Mouse (Mus musculus) intestine, embryonic 14.5 days (tissue): ENCODE measurements around the gene Lenep. TPM values are rescaled to one million over a fixed set of nuclear protein-coding genes. Genes with fewer than 3 reads are reported as not detected.

Source experiments
- ATAC-seq: fragments of 200-750 bp; cut with Nextera tagmentation; replicated peaks from 2 replicates; pipeline ENCODE4 v1.8.0; 2017; ENCODE audit warnings: low read depth, moderate number of reproducible peaks, moderate TSS enrichment, moderate library complexity; ENCODE audit not compliant: low FRiP score, low TSS enrichment
- DNase-seq: peaks from one replicate; pipeline ENCODE4 v3.0.0-alpha.2; 2018; ENCODE audit warnings: low spot score
- H3K27ac ChIP-seq: fragments of 300-500 bp; sonication (generic); 2 replicates; pipeline ENCODE4 v1.5.1; 2014; ENCODE audit warnings: low read depth, mild to moderate bottlenecking, control low read depth
- H3K27me3 ChIP-seq: fragments of 300-500 bp; sonication (generic); replicated peaks from 2 replicates; pipeline ENCODE4 v1.6.1; 2014; ENCODE audit warnings: low read length, control low read depth; ENCODE audit not compliant: control insufficient read depth, insufficient read depth
- H3K36me3 ChIP-seq: fragments of 300-500 bp; sonication (generic); 2 replicates; pipeline ENCODE4 v1.6.1; 2014; ENCODE audit warnings: low read length, control low read depth; ENCODE audit not compliant: control insufficient read depth, insufficient read depth
- H3K4me1 ChIP-seq: fragments of 300-500 bp; sonication (generic); replicated peaks from 2 replicates; pipeline ENCODE4 v1.6.1; 2014; ENCODE audit warnings: low read length, control low read depth, mixed read lengths; ENCODE audit not compliant: control insufficient read depth, insufficient read depth
- H3K4me2 ChIP-seq: fragments of 300-500 bp; sonication (generic); 2 replicates; pipeline ENCODE4 v1.6.1; 2014; ENCODE audit warnings: low read length
- H3K4me3 ChIP-seq: fragments of 300-500 bp; sonication (generic); 2 replicates; pipeline ENCODE4 v1.5.1; 2014; ENCODE audit warnings: low read depth, low read length, control low read depth, mixed read lengths
- H3K9ac ChIP-seq: fragments of 300-500 bp; sonication (generic); 2 replicates; pipeline ENCODE4 v1.6.1; 2014; ENCODE audit warnings: mild to moderate bottlenecking, low read length
- H3K9me3 ChIP-seq: fragments of 300-500 bp; sonication (generic); 2 replicates; pipeline ENCODE4 v1.6.1; 2016; ENCODE audit warnings: low read length, control low read depth; ENCODE audit not compliant: control insufficient read depth
- WGBS: fragments of 180-500 bp; shearing (Covaris S2); extraction: QIAGEN DNeasy Blood & Tissue Kit; methylation state at CpG from one replicate; pipeline ENCODE4 v1.1.7; 2014; 5-methylcytosine and 5-hydroxymethylcytosine counted together
- polyA plus RNA-seq: library from polyadenylated mRNA; unstranded; fragments of >200 nt; fragmentation: Nextera tagmentation; extraction: Ambion mirVana; gene quantifications from 2 replicates; pipeline ENCODE4 v1.2.1, GENCODE M21; 2014

Lenep gene
- polyA plus RNA-seq, 1 experiment from 2014 or later, result not detected

DNA sequence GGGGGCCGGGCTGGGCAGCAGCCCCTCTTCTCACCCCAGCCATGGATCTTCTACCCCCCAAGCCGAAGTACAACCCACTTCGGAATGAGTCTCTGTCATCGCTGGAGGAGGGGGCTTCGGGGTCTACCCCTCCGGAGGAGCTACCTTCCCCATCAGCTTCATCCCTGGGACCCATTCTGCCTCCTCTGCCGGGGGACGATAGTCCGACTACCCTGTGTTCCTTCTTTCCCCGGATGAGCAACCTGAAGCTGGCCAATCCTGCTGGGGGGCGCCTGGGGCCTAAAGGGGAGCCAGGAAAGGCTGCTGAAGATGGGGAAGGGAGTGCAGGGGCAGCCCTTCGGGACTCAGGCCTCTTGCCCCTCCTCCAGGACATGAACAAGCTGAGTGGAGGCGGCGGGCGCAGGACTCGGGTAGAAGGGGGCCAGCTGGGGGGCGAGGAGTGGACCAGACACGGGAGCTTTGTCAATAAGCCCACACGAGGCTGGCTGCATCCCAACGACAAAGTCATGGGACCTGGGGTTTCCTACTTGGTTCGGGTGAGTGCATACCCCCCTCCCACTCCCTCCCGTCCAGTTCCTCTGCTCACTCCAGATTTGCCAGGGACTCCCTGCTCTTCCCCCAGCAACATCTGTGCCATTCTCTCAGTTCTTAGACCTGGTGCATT is 19.3 kb upstream of the Lenep start:
- Histone ChIP-seq H3K36me3 (peaks cover 28% of the 10 kb centered on the region), H3K27ac (peak overlapping the region; percentile 98), H3K27me3 (no peaks in the 10 kb centered on the region), H3K4me3 (peak overlapping the region; percentile 53), H3K9ac (peak overlapping the region; percentile 61), H3K4me2 (peak overlapping the region; percentile 98), H3K9me3 (no peaks in the 10 kb centered on the region), H3K4me1 (peaks cover 41% of the 10 kb centered on the region)
- DNase-seq (peak; percentile 61), ATAC-seq (no peak)
- 9% methylated on average over 22 of the region's 22 CpGs for WGBS

GRCm38 (mm10) chr3:89421002-89421774 is 18.6 kb upstream of the Lenep start:
- DNase-seq (peak; percentile 76), ATAC-seq (peak; percentile 62)
- Histone ChIP-seq H3K9me3 (no peaks in the 10 kb centered on the region), H3K36me3 (peaks cover 22% of the 10 kb centered on the region), H3K27me3 (no peaks in the 10 kb centered on the region), H3K4me2 (peak overlapping the region; percentile 98), H3K27ac (peak overlapping the region; percentile 98), H3K4me3 (peak overlapping the region; percentile 53), H3K9ac (peak overlapping the region; percentile 61), H3K4me1 (peaks cover 44% of the 10 kb centered on the region)
- under 1% methylated on average over 11 of the region's 11 CpGs for WGBS

DNA sequence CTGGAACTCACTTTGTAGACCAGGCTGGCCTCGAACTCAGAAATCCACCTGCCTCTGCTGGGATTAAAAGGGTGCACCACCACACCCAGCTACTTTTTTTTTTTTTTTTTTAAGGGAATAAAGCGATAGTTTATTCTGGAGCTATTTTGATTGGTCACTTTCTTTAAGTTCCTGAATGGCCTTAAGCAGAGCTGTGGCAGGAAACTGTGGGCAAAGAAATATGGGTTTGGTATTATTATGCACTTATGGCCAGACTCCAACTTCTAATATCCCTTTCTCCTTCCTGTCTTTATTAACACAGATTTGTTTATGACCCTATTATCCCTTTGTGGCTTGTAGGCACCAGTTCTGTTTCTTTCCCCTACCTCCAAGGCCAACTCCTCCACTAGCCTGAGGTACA is 17.8 kb upstream of the Lenep start:
- ATAC-seq (no peak), DNase-seq (no peak)
- Histone ChIP-seq H3K4me1 (peaks cover 44% of the 10 kb centered on the region), H3K4me3 (no peak overlapping the region), H3K36me3 (peaks cover 24% of the 10 kb centered on the region), H3K9me3 (no peaks in the 10 kb centered on the region), H3K27me3 (no peaks in the 10 kb centered on the region), H3K9ac (no peak overlapping the region), H3K27ac (peak overlapping the region; percentile 98), H3K4me2 (peak overlapping the region; percentile 98)
- 49% methylated on average over 2 of the region's 2 CpGs for WGBS

- H3K9me3 ChIP-seq, result no peaks in the 10 kb centered on the region
- peak overlapping the region; percentile 98 for H3K4me2 ChIP-seq
- peaks cover 27% of the 10 kb centered on the region for H3K36me3 ChIP-seq
- ATAC-seq, result no peak
- no peak for DNase-seq
- peak overlapping the region; percentile 98 for H3K27ac ChIP-seq
- no peaks in the 10 kb centered on the region for H3K27me3 ChIP-seq
- H3K9ac ChIP-seq, result peak overlapping the region; percentile 65
- WGBS, result 23% methylated on average over 3 of the region's 3 CpGs
- peak overlapping the region; percentile 84 for H3K4me3 ChIP-seq
- peaks cover 44% of the 10 kb centered on the region for H3K4me1 ChIP-seq
Observed at GRCm38 (mm10) chr3:89419981-89420380, 17.4 kb upstream of the Lenep start.

DNA sequence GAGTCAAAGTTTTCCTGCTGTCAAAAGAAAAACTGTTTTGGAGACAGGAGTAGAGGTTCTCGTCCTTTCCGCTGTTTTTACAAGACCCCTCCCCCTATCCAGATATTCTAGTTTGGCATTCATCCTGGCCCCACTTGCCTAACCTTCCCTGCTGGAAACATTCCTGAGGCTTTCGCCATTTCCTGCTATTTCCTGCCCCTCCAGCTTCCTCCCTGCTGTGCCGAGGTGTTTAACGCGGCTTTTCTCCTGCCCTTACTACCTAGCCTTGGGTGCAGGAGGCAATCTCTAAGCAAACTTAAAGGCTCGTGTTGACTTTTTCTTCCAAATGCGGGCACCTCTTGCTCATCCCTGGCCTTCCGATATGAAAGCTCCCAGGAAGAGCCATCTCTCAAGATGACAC is 17.0 kb upstream of the Lenep start:
- no peak for DNase-seq
- 2% methylated on average over 9 of the region's 9 CpGs for WGBS
- peak overlapping the region; percentile 65 for H3K9ac ChIP-seq
- H3K4me3 ChIP-seq, result peak overlapping the region; percentile 84
- H3K4me1 ChIP-seq, result peaks cover 41% of the 10 kb centered on the region
- H3K36me3 ChIP-seq, result peaks cover 27% of the 10 kb centered on the region
- H3K27ac ChIP-seq, result peak overlapping the region; percentile 98
- no peaks in the 10 kb centered on the region for H3K27me3 ChIP-seq
- H3K9me3 ChIP-seq, result no peaks in the 10 kb centered on the region
- H3K4me2 ChIP-seq, result peak overlapping the region; percentile 98
- no peak for ATAC-seq

DNA sequence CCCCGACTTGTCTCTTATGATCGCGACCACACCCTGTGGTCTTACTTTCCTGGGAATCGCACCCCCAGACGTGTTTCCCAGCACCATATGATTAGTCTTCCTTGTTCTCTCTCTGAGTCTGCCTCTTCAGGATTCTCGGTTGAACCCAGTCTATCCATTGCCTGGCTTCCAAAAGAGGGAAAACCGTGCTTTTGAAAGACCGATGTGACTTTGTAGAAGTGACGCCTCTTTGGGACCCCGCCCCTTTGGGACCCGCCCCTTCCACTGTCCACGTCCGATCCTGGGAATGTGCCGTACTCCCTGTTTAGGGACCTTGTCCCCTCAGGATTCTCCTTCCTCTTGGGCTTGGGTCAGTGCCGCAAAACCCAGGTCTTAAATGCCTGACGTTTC is 16.3 kb upstream of the Lenep start:
- peak; percentile 40; the same call in 1 of the 2 replicates for ATAC-seq
- Histone ChIP-seq H3K9ac (peak overlapping the region; percentile 65), H3K9me3 (no peaks in the 10 kb centered on the region), H3K27ac (peak overlapping the region; percentile 98), H3K27me3 (no peaks in the 10 kb centered on the region), H3K4me3 (peak overlapping the region; percentile 84), H3K36me3 (peaks cover 28% of the 10 kb centered on the region), H3K4me2 (peak overlapping the region; percentile 98), H3K4me1 (peaks cover 34% of the 10 kb centered on the region)
- 0% methylated on average over 16 of the region's 16 CpGs for WGBS
- no peak for DNase-seq

DNA sequence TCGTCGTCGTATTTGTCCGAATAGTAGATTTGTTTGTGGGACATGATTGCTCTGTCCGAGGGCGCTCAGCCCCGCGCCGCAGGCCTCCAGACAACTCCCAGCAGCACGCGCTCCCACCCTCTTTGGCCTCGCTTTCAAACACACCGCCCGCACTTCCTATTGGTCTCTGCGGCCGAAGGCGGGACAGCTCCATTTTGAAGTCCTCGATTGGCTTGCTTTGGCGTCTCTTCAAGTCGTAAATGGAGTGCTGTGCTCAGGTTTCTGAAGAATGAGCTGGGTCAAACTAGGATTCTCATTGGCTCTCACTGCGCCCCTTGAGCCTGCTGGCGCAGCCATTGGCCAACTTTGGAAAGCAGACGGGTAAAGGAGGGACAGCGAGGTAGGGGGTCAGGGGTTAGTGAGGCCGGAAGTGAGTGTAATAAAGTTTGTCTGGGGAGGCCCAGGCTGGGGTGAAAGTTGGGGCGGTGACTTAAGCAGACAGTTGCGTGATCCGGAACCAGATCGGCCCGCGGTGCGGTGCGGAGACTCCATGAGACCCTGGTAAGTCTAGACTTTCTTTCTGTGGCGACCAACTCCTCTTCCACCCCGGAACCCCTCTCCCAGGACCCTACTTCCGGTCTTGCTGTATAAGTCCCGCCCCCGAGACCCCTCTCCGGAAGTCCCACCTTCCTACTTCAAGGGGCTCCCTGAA is 15.7 kb upstream of the Lenep start, which contains the start of the genes Cks1b and Shc1:
Cks1b (minus strand) TSS at position 214 of the 691 bp plus-strand sequence.
Shc1 (plus strand) TSS at position 274 of the 691 bp plus-strand sequence.
- Histone ChIP-seq H3K9me3 (no peaks in the 10 kb centered on the region), H3K27me3 (no peaks in the 10 kb centered on the region), H3K36me3 (peaks cover 29% of the 10 kb centered on the region), H3K4me3 (peak within 1 kb of the TSS; percentile 84), H3K4me1 (peaks cover 29% of the 10 kb centered on the region), H3K27ac (peak within 1 kb of the TSS; percentile 98), H3K9ac (peak within 1 kb of the TSS; percentile 65), H3K4me2 (peak within 1 kb of the TSS; percentile 98)
- WGBS, result under 1% methylated on average over 39 of the region's 39 CpGs
- ATAC-seq (peak; percentile 93), DNase-seq (peak; percentile 95)

GRCm38 (mm10) chr3:89417840-89418169 is 15.2 kb upstream of the Lenep start:
- DNase-seq (peak; percentile 98), ATAC-seq (peak; percentile 47)
- Histone ChIP-seq H3K36me3 (peaks cover 32% of the 10 kb centered on the region), H3K9me3 (no peaks in the 10 kb centered on the region), H3K4me1 (peaks cover 24% of the 10 kb centered on the region), H3K9ac (peak overlapping the region; percentile 60), H3K4me3 (peak overlapping the region; percentile 84), H3K27ac (peak overlapping the region; percentile 98), H3K27me3 (no peaks in the 10 kb centered on the region), H3K4me2 (peak overlapping the region; percentile 94)
- under 1% methylated on average over 20 of the region's 20 CpGs for WGBS
